Mouse (Mus musculus) embryonic facial prominence, embryonic 13.5 days (tissue): ENCODE results near the gene Cpa4. TPM values are rescaled to one million over a fixed set of nuclear protein-coding genes. Genes with fewer than 3 reads are reported as not detected.

Experiments
- ATAC-seq: fragments of 200-750 bp; cut with Nextera tagmentation; 2 replicates; pipeline ENCODE4 v1.8.0; 2017; ENCODE audit warnings: low read depth; ENCODE audit not compliant: insufficient number of reproducible peaks, insufficient read depth, low FRiP score, low TSS enrichment
- H3K27ac ChIP-seq: fragments of 300-500 bp; sonication (generic); 2 replicates; pipeline ENCODE4 v1.5.1; 2015; ENCODE audit warnings: moderate library complexity, mild to moderate bottlenecking, inconsistent platforms
- H3K27me3 ChIP-seq: fragments of 300-500 bp; sonication (generic); 2 replicates; pipeline ENCODE4 v1.6.1; 2015; ENCODE audit warnings: mild to moderate bottlenecking, inconsistent platforms
- H3K36me3 ChIP-seq: fragments of 300-500 bp; sonication (generic); 2 replicates; pipeline ENCODE4 v1.6.1; 2015; ENCODE audit warnings: mild to moderate bottlenecking, inconsistent platforms
- H3K4me1 ChIP-seq: fragments of 300-500 bp; sonication (generic); 2 replicates; pipeline ENCODE4 v1.6.1; 2015; ENCODE audit warnings: inconsistent platforms
- H3K4me2 ChIP-seq: fragments of 300-500 bp; sonication (generic); 2 replicates; pipeline ENCODE4 v1.6.1; 2015; ENCODE audit warnings: moderate library complexity, mild to moderate bottlenecking, inconsistent platforms
- H3K4me3 ChIP-seq: fragments of 300-500 bp; sonication (generic); 2 replicates; pipeline ENCODE4 v1.5.1; 2015; ENCODE audit warnings: mild to moderate bottlenecking, inconsistent platforms
- H3K9ac ChIP-seq: fragments of 300-500 bp; sonication (generic); 2 replicates; pipeline ENCODE4 v1.6.1; 2015; ENCODE audit warnings: mild to moderate bottlenecking, inconsistent platforms
- H3K9me3 ChIP-seq: fragments of 300-500 bp; sonication (generic); 2 replicates; pipeline ENCODE4 v1.6.1; 2016; ENCODE audit warnings: inconsistent platforms
- WGBS: fragments of 180-500 bp; shearing (Covaris S2); methylation state at CpG from one replicate; pipeline ENCODE4 v1.1.7; 2015; ENCODE audit warnings: mixed read lengths; 5-methylcytosine and 5-hydroxymethylcytosine counted together
- polyA plus RNA-seq: library from polyadenylated mRNA; unstranded; fragments of >200 nt; fragmentation: Nextera tagmentation; extraction: Ambion mirVana; gene quantifications from 2 replicates; pipeline ENCODE4 v1.2.1, GENCODE M21; 2015

Cpa4 gene
- polyA plus RNA-seq, 1 experiment from 2014 or later: 1.4 TPM

DNA sequence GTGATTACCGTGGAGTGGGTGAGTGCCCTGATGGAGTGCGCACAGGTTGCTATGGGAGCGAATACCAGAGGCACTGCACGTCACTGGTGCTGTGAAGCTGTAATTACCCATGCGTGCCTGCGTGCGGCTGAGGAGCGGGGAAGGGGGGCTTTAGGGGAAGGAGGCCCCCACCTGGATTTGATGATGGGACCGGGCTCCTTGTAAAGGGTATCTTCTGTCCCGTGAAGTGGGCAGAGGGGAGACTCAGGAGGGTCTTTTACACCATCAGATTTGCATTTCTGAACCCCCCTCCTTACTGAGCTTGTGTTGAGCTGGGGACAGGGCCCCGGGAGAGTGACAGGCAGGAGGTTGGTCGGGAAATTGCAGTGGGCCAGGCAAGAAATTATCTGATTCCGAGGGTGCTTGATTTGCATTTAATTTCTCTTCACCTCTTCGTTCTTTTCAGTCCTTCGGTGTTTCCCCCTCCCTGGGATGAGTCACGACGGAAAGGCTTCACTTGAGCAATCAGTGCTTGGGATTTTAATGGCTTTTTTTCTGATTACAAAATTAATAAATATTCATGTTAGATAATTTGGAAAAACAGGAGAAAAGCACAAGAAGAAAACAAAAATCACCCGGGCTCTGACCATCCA, 49.9 kb downstream of the Cpa4 start:
- 3% methylated on average over 18 of the region's 18 CpGs for WGBS
- H3K4me2 ChIP-seq: peak overlapping the region; percentile 57
- no peaks in the 10 kb centered on the region for H3K27me3 ChIP-seq
- peak; percentile 61 for ATAC-seq
- peak overlapping the region; percentile 26 for H3K4me3 ChIP-seq
- no peaks in the 10 kb centered on the region for H3K9me3 ChIP-seq
- H3K4me1 ChIP-seq: peaks cover 60% of the 10 kb centered on the region
- peak overlapping the region; percentile 57 for H3K9ac ChIP-seq
- peak overlapping the region; percentile 95 for H3K27ac ChIP-seq
- H3K36me3 ChIP-seq: no peaks in the 10 kb centered on the region

DNA sequence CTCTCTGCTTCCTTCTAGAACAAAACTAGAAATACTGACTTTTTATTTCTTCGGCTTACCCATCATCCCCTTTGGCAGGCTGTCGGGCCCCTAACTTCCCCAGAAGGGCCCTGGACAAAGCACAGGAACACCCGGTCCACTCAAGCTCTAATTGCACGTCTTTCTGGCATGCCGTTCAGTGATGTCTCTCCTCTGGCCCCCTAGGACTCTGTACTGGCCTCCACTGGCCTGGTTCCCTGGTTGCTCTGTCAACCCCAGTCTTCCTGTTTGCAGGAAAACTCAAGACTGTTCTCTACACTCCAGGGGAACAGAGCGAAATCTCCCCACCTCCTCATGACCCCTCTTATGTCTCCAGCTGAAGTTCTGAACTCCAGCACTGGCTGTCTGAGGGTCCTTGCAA, 50.6 kb downstream of the Cpa4 start:
- Histone ChIP-seq H3K27me3 (no peaks in the 10 kb centered on the region), H3K4me1 (peaks cover 60% of the 10 kb centered on the region), H3K9ac (0 out of 2 replicates have a peak overlapping the region, but pooled peaks have one; percentile 21), H3K4me3 (no peak overlapping the region), H3K36me3 (no peaks in the 10 kb centered on the region), H3K4me2 (no peak overlapping the region), H3K27ac (peak overlapping the region; percentile 95), H3K9me3 (no peaks in the 10 kb centered on the region)
- WGBS: 32% methylated on average over 6 of the region's 6 CpGs
- ATAC-seq: no peak

DNA sequence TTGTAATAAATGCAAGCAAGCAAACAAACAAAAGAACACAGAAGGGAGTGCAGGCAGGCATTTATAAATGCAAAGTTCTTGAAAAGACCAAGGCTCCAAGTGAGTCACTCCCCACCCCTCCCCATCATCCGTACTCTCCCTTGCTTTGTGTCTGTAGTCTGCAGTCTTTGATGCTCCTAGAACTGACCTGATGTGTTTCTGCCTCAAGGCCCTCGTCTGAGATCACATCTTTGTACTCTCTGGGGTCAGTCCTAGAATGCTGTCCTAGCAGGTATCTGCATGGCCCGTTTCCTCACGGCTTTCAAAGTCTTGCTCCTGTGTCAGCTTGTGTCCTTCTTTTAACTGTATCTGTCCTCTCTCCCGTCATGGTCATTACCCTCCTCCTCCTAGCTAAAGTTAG, 51.4 kb downstream of the Cpa4 start:
- Histone ChIP-seq H3K4me3 (no peak overlapping the region), H3K9me3 (no peaks in the 10 kb centered on the region), H3K36me3 (no peaks in the 10 kb centered on the region), H3K27me3 (no peaks in the 10 kb centered on the region), H3K9ac (no peak overlapping the region), H3K4me1 (peaks cover 53% of the 10 kb centered on the region), H3K4me2 (no peak overlapping the region), H3K27ac (no peak overlapping the region; the same call in 1 of the 2 replicates)
- no peak for ATAC-seq
- 75% methylated on average over 5 of the region's 5 CpGs for WGBS

DNA sequence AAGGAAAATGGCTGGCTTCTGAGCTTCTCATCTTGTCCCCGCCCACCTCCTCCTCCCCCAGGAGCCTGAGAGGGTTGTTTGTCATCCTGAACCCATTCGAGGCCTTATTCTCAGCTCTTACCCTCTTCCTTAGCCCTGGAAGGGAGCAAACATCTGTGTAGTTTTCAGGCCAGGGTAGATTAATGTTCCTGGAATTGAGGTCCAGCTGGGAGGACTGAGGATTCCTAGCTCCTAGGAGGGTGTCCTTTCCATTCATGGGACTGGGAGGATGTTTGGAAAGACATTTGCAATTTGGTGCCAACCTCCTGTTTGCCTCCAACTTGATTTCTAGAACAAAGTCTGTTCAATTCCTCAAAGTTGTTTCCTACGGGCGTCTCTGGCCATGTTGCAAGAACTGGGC, 52.4 kb downstream of the Cpa4 start:
- H3K9me3 ChIP-seq: no peaks in the 10 kb centered on the region
- H3K9ac ChIP-seq: no peak overlapping the region
- ATAC-seq: no peak
- no peaks in the 10 kb centered on the region for H3K36me3 ChIP-seq
- H3K4me2 ChIP-seq: no peak overlapping the region
- no peaks in the 10 kb centered on the region for H3K27me3 ChIP-seq
- H3K27ac ChIP-seq: 0 out of 2 replicates have a peak overlapping the region, but pooled peaks have one; percentile 51
- H3K4me1 ChIP-seq: peaks cover 44% of the 10 kb centered on the region
- WGBS: 83% methylated on average over 4 of the region's 4 CpGs
- no peak overlapping the region for H3K4me3 ChIP-seq

DNA sequence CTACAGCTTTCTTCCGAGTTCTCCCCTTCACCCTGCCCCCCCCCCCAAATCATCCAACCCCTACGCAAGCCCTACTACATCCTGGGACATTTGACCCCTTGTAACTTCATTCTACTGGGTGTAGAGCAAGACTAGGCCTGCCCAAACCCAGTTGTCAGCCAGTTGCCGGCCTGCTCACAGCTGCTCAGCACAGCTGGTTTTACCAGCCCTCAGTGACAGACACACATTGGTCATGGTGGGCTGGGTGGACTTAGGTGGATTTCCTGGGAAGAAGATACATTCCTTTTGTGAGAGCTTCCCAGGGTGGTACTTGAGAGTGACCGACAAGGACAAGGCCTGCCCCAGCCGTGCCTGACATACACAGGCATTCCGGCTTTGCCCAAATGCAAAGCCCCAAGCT, 52.8 kb downstream of the Cpa4 start:
- no peak for ATAC-seq
- Histone ChIP-seq H3K36me3 (no peaks in the 10 kb centered on the region), H3K4me3 (no peak overlapping the region), H3K27me3 (no peaks in the 10 kb centered on the region), H3K4me1 (peaks cover 40% of the 10 kb centered on the region), H3K9ac (no peak overlapping the region), H3K4me2 (no peak overlapping the region), H3K27ac (no peak overlapping the region), H3K9me3 (no peaks in the 10 kb centered on the region)
- WGBS: 80% methylated on average over 6 of the region's 6 CpGs

DNA sequence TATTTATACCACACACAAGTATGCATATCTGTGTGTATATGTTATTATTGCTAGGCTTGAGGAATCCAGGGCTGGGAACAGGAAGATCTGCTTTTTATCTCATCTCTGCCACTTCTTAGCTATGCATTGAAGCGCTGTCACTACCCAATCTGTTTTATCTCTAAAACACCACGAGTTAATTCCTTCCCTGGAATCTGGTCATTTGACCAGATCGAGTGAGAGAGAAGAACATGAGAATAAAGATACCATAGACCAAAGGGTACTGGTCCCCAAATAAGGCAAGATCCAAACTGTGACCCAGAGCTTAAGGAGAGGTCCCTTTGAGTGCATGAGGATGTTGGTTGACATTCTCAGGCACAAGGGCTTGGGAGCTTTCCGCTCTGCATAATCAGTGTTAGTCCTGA, 53.8 kb downstream of the Cpa4 start:
- no peak overlapping the region for H3K4me2 ChIP-seq
- WGBS: 66% methylated on average over 4 of the region's 4 CpGs
- no peak for ATAC-seq
- H3K27me3 ChIP-seq: no peaks in the 10 kb centered on the region
- peaks cover 30% of the 10 kb centered on the region for H3K4me1 ChIP-seq
- H3K4me3 ChIP-seq: no peak overlapping the region
- no peaks in the 10 kb centered on the region for H3K36me3 ChIP-seq
- no peak overlapping the region for H3K27ac ChIP-seq
- no peaks in the 10 kb centered on the region for H3K9me3 ChIP-seq
- no peak overlapping the region for H3K9ac ChIP-seq

DNA sequence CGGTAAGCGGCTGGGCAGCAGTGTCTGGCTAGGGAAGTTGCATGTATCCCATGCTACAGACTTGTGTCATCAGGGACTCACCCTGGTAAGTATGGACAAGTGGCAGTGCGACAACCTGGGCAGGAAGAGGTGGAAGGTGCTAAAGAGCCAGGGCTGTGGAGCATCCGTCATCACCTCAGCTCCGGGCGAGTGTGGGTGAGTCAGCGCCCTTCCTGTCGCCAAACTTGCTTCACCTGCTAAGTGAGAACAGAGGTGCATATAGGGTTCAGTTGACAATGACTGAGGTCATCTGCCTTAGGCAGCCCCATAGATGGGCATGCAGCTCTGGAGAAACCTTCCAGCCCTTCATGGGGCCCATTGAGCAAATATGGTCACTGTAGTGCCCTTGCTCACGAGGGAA, 56.6 kb downstream of the Cpa4 start:
- Histone ChIP-seq H3K36me3 (no peaks in the 10 kb centered on the region), H3K27ac (no peak overlapping the region), H3K4me2 (no peak overlapping the region), H3K9me3 (no peaks in the 10 kb centered on the region), H3K4me1 (peaks cover 14% of the 10 kb centered on the region; the same call in 1 of the 2 replicates), H3K4me3 (no peak overlapping the region), H3K27me3 (no peaks in the 10 kb centered on the region), H3K9ac (no peak overlapping the region)
- no peak for ATAC-seq
- 91% methylated on average over 9 of the region's 9 CpGs for WGBS

DNA sequence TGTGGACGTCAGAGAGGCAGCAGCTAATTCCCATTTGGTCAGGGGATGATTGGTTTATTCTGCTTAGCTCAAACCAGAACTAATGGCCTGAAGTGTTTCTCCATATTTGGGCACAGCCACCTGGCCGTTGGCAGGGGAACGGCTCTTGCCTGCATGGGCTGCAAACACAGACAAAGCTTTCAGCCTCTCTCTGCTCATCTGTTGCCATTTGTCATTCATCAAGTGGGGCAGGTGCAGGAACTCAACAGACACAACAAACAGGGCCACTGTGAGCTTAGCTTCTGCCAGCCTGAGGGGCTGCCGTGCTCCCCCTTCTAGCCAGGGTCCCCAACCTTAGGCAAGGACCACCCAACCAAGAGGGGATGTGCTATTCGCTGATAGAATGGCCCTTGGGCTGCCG, 60.0 kb downstream of the Cpa4 start:
- Histone ChIP-seq H3K9me3 (no peaks in the 10 kb centered on the region), H3K36me3 (no peaks in the 10 kb centered on the region), H3K4me2 (no peak overlapping the region), H3K27me3 (no peaks in the 10 kb centered on the region), H3K4me3 (no peak overlapping the region), H3K4me1 (peaks cover 26% of the 10 kb centered on the region), H3K9ac (no peak overlapping the region), H3K27ac (peak overlapping the region; percentile 9; the same call in 1 of the 2 replicates)
- 0 out of 2 replicates have a peak, but pooled peaks have one; percentile 45 for ATAC-seq
- 33% methylated on average over 6 of the region's 6 CpGs for whole genome bisulfite sequencing

DNA sequence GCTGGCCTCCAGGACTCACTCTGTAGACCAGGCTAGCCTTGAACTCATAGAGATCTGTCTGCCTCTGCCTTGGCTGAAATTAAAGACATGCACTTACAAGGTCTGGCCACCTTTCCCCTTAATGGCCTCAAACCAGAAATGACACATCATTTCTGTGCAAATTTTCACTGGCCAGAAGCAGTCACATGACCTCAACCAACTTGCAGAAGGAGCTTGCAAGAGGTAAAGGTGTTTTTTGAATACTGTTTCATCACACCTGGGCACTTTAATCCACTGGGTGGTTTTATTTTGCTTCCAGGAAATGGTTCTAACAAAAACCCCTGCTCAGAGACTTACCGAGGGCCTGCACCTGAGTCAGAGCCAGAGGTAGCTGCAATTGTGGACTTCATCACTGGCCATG, 61.8 kb downstream of the Cpa4 start:
- Histone ChIP-seq H3K36me3 (no peaks in the 10 kb centered on the region), H3K27ac (no peak overlapping the region), H3K4me2 (no peak overlapping the region), H3K27me3 (no peaks in the 10 kb centered on the region), H3K9ac (no peak overlapping the region), H3K4me3 (no peak overlapping the region), H3K9me3 (no peaks in the 10 kb centered on the region), H3K4me1 (peaks cover 26% of the 10 kb centered on the region)
- no peak for ATAC-seq
- WGBS: 93% methylated on average over 1 of the region's 1 CpGs

DNA sequence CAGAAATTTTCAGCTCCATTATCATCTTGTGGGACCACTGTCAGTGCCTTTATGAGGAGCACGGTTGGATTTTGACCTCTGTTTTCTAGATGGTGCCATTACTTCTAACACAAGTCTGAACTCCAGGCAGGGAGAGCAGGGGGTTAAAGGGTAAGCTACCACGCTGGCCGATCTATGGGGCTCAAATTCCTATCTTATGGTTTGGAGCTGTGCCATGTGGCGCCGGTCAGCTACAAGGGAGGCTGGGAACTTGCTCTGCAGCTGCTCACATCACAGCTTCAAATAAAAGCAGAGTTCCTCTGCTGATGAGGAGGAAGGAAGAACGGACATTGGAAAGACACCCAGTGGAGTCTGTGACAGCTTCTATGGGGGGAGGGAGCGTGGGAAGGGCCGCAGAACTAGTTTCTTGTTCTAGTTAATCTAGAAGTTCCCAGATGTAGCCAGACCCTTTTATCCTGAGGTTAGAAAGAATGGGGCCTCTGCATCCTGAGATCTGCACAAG, 67.2 kb downstream of the Cpa4 start:
- WGBS: 28% methylated on average over 8 of the region's 8 CpGs
- Histone ChIP-seq H3K27ac (peak overlapping the region; percentile 86), H3K27me3 (no peaks in the 10 kb centered on the region), H3K36me3 (no peaks in the 10 kb centered on the region), H3K9ac (no peak overlapping the region), H3K4me3 (no peak overlapping the region), H3K4me2 (no peak overlapping the region), H3K9me3 (no peaks in the 10 kb centered on the region), H3K4me1 (peaks cover 36% of the 10 kb centered on the region)
- ATAC-seq: no peak

DNA sequence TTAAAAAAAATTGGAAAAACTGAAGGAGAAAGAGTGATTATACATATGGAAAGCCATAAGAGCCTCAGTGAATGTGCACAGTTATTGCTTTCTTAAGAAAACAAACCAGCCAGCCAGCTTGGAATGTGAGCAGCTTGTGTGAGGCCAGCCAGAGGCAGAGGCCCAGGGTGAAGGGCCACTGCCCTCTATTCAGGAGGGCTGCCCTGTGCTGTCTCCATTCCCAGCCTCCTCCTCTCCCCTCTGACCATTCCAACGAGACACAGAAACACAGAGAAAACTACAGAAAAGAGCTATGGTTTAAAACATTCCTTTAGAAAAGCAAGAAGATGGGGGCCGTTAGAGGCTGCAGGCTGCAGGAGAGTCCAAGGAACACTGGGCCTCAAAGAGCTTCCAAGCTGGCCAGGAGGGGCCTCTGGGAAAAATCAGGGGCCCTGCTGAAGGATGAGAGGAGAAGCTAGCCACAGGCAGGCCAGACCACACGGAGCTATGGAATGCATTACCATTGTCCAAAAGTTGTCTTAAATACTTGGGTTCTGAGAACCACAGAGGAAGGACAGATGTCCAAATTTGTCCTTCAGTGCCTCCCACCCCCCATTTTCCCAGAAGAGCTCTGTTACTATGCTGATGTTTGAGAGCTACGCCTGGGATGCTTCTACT, 68.1 kb downstream of the Cpa4 start:
- no peaks in the 10 kb centered on the region for H3K9me3 ChIP-seq
- peaks cover 36% of the 10 kb centered on the region for H3K4me1 ChIP-seq
- no peak overlapping the region for H3K4me2 ChIP-seq
- no peak for ATAC-seq
- H3K9ac ChIP-seq: no peak overlapping the region
- no peaks in the 10 kb centered on the region for H3K36me3 ChIP-seq
- no peaks in the 10 kb centered on the region for H3K27me3 ChIP-seq
- H3K4me3 ChIP-seq: no peak overlapping the region
- peak overlapping the region; percentile 86 for H3K27ac ChIP-seq
- 25% methylated on average over 4 of the region's 4 CpGs for WGBS

DNA sequence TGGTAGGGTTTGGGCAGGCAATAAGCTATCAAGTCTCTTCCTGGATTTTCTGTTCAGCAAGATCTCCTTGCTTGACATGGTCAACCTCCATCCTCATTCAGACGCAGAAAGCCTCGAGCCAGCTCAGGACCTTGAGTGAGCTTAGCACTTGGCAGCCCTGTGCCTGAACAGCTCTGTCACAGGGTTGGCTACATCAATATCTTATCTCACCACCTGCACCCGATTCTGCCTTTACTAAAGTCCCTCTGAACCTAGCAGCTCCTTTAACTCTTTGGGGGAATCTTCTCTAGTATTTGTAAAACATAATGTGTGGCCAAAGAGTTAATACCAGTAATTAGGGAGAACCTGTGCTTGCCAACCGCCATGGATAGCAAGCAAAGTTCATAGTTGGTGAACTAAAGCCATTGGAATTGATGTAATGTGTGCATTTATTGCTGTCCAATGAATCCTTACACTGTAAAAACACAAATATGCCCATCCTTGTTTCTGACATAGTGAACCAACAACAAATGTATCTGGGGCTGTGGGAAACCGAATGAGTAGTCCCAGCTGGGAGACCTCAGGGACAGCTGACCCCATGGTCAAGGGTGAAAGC, 70.6 kb downstream of the Cpa4 start, which contains the start of gene Cpa1:
TSS of gene Cpa1 (plus strand) at position 545 of the 595 bp plus-strand sequence.
- H3K4me1 ChIP-seq: peaks cover 26% of the 10 kb centered on the region
- WGBS: 84% methylated on average over 5 of the region's 5 CpGs
- no peak within 1 kb of the TSS for H3K9ac ChIP-seq
- no peaks in the 10 kb centered on the region for H3K9me3 ChIP-seq
- no peak within 1 kb of the TSS for H3K4me3 ChIP-seq
- no peaks in the 10 kb centered on the region for H3K27me3 ChIP-seq
- no peak for ATAC-seq
- no peak within 1 kb of the TSS for H3K27ac ChIP-seq
- H3K36me3 ChIP-seq: no peaks in the 10 kb centered on the region
- H3K4me2 ChIP-seq: no peak within 1 kb of the TSS
